Mouse (Mus musculus) cortical plate, adult 2 months (tissue): Measurements from ENCODE around the gene Dtnb.

ENCODE experiments used
- CTCF ChIP-seq: fragments of 200-500 bp; IDR thresholded peaks from 2 replicates; pipeline ENCODE4 v1.5.1; 2011; ENCODE audit warnings: mild to moderate bottlenecking, control low read depth, low read length; ENCODE audit not compliant: insufficient read depth; ENCODE audit errors: extremely low read depth
- POLR2A ChIP-seq: fragments of 200-500 bp; IDR thresholded peaks from 2 replicates; pipeline ENCODE4 v1.6.1; 2011; ENCODE audit warnings: mild to moderate bottlenecking, low read length, control low read depth; ENCODE audit not compliant: insufficient read depth; ENCODE audit errors: extremely low read depth

DNA sequence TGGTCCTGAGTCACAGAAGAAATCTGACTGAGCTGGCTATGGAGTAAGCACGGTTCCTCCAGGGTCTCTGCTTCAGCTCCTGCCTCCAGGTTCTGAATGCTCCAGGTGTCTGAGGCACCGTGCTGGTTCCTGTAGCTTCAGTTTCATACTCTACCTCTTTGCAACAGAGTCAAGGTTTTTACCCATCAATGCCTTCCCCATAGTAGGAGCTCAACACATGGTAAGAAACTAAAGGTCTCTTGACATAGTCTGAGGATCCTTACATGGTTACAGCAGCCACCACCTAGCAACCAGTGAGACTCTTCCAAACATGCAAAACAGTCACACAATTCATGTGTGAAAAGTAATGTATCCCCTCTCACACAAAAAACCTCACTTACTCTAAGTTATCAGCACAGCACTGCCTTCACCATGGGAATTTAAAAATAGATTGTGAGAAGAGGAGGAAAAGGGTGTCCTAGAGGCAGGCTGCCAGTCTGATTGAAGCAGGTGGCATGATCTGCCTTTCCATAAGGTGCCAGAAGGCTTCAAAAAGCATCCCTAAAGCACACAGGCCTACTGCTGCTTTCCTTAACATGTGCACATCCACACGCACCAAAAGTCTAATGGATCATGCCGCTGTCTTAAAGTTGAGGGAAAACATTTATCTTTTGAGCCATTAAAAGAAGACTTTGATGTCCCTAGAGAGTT is 1.3 kb upstream of the Dtnb start:
- no peak for TF ChIP-seq POLR2A
- no peak for TF ChIP-seq CTCF
